Mouse (Mus musculus): Measurements from ENCODE around the gene Htr5b. TPM values are rescaled to one million over a fixed set of nuclear protein-coding genes. Genes with fewer than 3 reads are reported as not detected.

Htr5b gene
- 10 to 100 TPM in 1 of 2 experiments, 1 to 10 TPM in 1; 9.4 to 10.8 TPM for total RNA-seq (2021)
- long read RNA-seq, experiment 1, transcript Htr5b-201 (2 exons, 1,935 nt), result major isoform, 9 of 9 reads
- long read RNA-seq, experiment 1, partial matches to known transcripts, result 0 of 9 reads
- long read RNA-seq, experiment 1, other reads (novel, unspliced or antisense), result 0 of 9 reads
- long read RNA-seq, experiment 2, transcript Htr5b-201 (2 exons, 1,935 nt), result major isoform, 19 of 19 reads
- long read RNA-seq, experiment 2, partial matches to known transcripts, result 0 of 19 reads
- long read RNA-seq, experiment 2, other reads (novel, unspliced or antisense), result 0 of 19 reads

GRCm38 (mm10) chr1:121528399-121528720 lies at the start of gene Htr5b:
Gene Htr5b (minus strand): TSS chr1:121528465.
- DNase-seq (ENCODE audit: low spot score in 2 of 2), result peak in 1 of 2 experiments; percentile 59

- DNase-seq (ENCODE audit: low spot score in 2 of 2), result no peak
Observed at GRCm38 (mm10) chr1:121577491-121577890, 49.2 kb upstream of the Htr5b start.

- peak in 1 of 2 experiments; percentile 19 for DNase-seq (ENCODE audit: low spot score in 2 of 2)
Observed at GRCm38 (mm10) chr1:121570522-121570921, 42.3 kb upstream of the Htr5b start.

- DNase-seq (ENCODE audit: low spot score in 2 of 2), result peak; percentile 97 to 98
Observed at GRCm38 (mm10) chr1:121567521-121568489, 39.5 kb upstream of the Htr5b start, which contains the start of gene Ddx18. Gene Ddx18 (minus strand): TSS chr1:121567989.

GRCm38 (mm10) chr1:121557861-121558260 lies 29.6 kb upstream of the Htr5b start:
- DNase-seq (ENCODE audit: low spot score in 2 of 2), result no peak

GRCm38 (mm10) chr1:121551457-121551835 lies 23.2 kb upstream of the Htr5b start:
- DNase-seq (ENCODE audit: low spot score in 2 of 2), result peak; percentile 20 to 22

- no peak for DNase-seq (ENCODE audit: low spot score in 2 of 2)
Observed at GRCm38 (mm10) chr1:121550801-121551456, 22.7 kb upstream of the Htr5b start.

GRCm38 (mm10) chr1:121549456-121549855 lies 21.2 kb upstream of the Htr5b start:
- DNase-seq (ENCODE audit: low spot score in 2 of 2), result no peak

- no peak for DNase-seq (ENCODE audit: low spot score in 2 of 2)
Observed at GRCm38 (mm10) chr1:121548667-121549066, 20.4 kb upstream of the Htr5b start.

- DNase-seq (ENCODE audit: low spot score in 2 of 2), result peak in 1 of 2 experiments; percentile 20
Observed at GRCm38 (mm10) chr1:121546844-121547243, 18.6 kb upstream of the Htr5b start.

- peak in 1 of 2 experiments; percentile 40 for DNase-seq (ENCODE audit: low spot score in 2 of 2)
Observed at GRCm38 (mm10) chr1:121540361-121540760, 12.1 kb upstream of the Htr5b start.

- no peak for DNase-seq (ENCODE audit: low spot score in 2 of 2)
Observed at GRCm38 (mm10) chr1:121531439-121531838, 3.2 kb upstream of the Htr5b start.

- no peak for DNase-seq (ENCODE audit: low spot score in 2 of 2)
Observed at GRCm38 (mm10) chr1:121529286-121529685, 1.0 kb upstream of the Htr5b start.

- DNase-seq (ENCODE audit: low spot score in 2 of 2), result no peak
Observed at GRCm38 (mm10) chr1:121527600-121528398, 466 bp downstream of the Htr5b start.

- DNase-seq (ENCODE audit: low spot score in 2 of 2), result no peak
Observed at GRCm38 (mm10) chr1:121527061-121527460, 1.2 kb downstream of the Htr5b start.

- no peak for DNase-seq (ENCODE audit: low spot score in 2 of 2)
Observed at GRCm38 (mm10) chr1:121518609-121519008, 9.7 kb downstream of the Htr5b start.

- DNase-seq (ENCODE audit: low spot score in 2 of 2), result no peak
Observed at GRCm38 (mm10) chr1:121511966-121512365, 16.3 kb downstream of the Htr5b start.

GRCm38 (mm10) chr1:121511186-121511585 lies 17.1 kb downstream of the Htr5b start:
- DNase-seq (ENCODE audit: low spot score in 2 of 2), result no peak

GRCm38 (mm10) chr1:121510420-121511140 lies 17.7 kb downstream of the Htr5b start:
- peak; percentile 31 to 40 for DNase-seq (ENCODE audit: low spot score in 2 of 2)

- no peak for DNase-seq (ENCODE audit: low spot score in 2 of 2)
Observed at GRCm38 (mm10) chr1:121508729-121509128, 19.5 kb downstream of the Htr5b start.

Data from layer of hippocampus, postnatal 14 days (tissue).